Mouse (Mus musculus): ENCODE results near the gene Fgd3. TPM values are rescaled to one million over a fixed set of nuclear protein-coding genes. Genes with fewer than 3 reads are reported as not detected.
A peak's percentile ranks its signal among the peaks of the same experiment; 100 is the strongest.

The Fgd3 gene
- total and polyA plus RNA-seq, 3 experiments, result 8.7 to 16.1 (median 14.5) TPM

DNA sequence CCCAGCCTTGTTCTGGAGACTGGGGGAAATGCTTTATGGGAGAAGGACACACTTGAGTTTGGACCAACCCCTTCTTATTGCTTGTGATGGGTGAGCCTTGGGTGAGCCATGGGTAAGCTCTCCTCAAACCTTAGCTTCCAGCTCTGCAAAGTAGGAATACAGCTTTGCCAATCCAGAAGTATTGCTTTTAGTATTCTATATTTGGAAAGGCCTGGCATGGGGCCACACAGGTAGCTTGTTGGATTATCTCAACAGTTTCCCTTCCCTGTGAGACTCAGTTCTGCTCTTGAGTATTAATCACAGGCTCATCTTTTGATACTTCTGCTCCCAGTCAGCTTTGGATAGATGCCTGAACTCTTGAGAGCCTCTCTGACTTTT lies 22.6 kb upstream of the Fgd3 start:
- peaks cover 18% of the 10 kb centered on the region; the same call in 1 of the 2 replicates for H3K79me2 ChIP-seq (replicated peaks; ENCODE audit: control insufficient read depth, extremely low read depth, insufficient read depth, poor library complexity, severe bottlenecking)
- H3K4me3 ChIP-seq (replicated peaks in 1 of 3; ENCODE audit: low read depth in 2 of 3, low read length in 2 of 3, poor library complexity in 1 of 3), result no peak overlapping the region
- H3K27ac ChIP-seq (ENCODE audit: insufficient read depth, low read depth), result no peak overlapping the region
- H3K9ac ChIP-seq (ENCODE audit: insufficient read depth, low read depth), result peak overlapping the region; percentile 79; the same call in 1 of the 2 replicates
- no peaks in the 10 kb centered on the region for H3K27me3 ChIP-seq (replicated peaks)
- DNase-seq (ENCODE audit: extremely low read depth), result no peak
- TF ChIP-seq SIN3A (IDR thresholded peaks at IDR 0.05; ENCODE audit: low read length), result no peak
- TF ChIP-seq CHD1 (IDR thresholded peaks at IDR 0.05; ENCODE audit: low read depth, low read length), result no peak
- TF ChIP-seq USF1 (IDR thresholded peaks at IDR 0.05; ENCODE audit: low read depth, low read length), result no peak
- no peak for TF ChIP-seq SMC3 (IDR thresholded peaks at IDR 0.05; ENCODE audit: low read depth, low read length)
- TF ChIP-seq TBP (conservative IDR thresholded peaks at IDR 0.05; ENCODE audit: low read depth, low read length), result no peak
- no peak for TF ChIP-seq CTCF (conservative IDR thresholded peaks at IDR 0.05 in 1 of 2, IDR thresholded peaks at IDR 0.05 in 1 of 2; ENCODE audit: low read depth in 2 of 2, low read length in 2 of 2)
- no peak for TF ChIP-seq MAFK (IDR thresholded peaks at IDR 0.05; ENCODE audit: insufficient replicate concordance, low read length)
- TF ChIP-seq MYC (IDR thresholded peaks at IDR 0.05; ENCODE audit: low read depth, low read length), result no peak
- no peak for TF ChIP-seq TCF12 (IDR thresholded peaks at IDR 0.05; ENCODE audit: low read depth, low read length)
- no peak for TF ChIP-seq JUN (IDR thresholded peaks at IDR 0.05; ENCODE audit: insufficient read depth, low read depth, low read length)
- no peak for TF ChIP-seq USF2 (conservative IDR thresholded peaks at IDR 0.05; ENCODE audit: low read depth, low read length)
- no peak for TF ChIP-seq MXI1 (IDR thresholded peaks at IDR 0.05; ENCODE audit: low read depth, low read length)
- H3K4me1 ChIP-seq (ENCODE audit: control insufficient read depth in 1 of 2, insufficient read depth in 2 of 2), result peaks cover 10 to 66% of the 10 kb centered on the region in 2 experiments
- dilution Hi-C loops (cut with MboI; ENCODE audit: extremely low pct_ligation_motif_present, extremely low pct_unique_long_range_greater_than_20kb, low sequenced_read_pairs), result no loop called here
- peak overlapping the region; percentile 52; the same call in 1 of the 2 replicates for H3K4me2 ChIP-seq (ENCODE audit: insufficient read depth, low read depth, poor library complexity, severe bottlenecking)
- peaks cover 0 to 19% of the 10 kb centered on the region in 2 experiments for H3K36me3 ChIP-seq (replicated peaks in 1 of 2; ENCODE audit: control insufficient read depth in 1 of 2, insufficient read depth in 1 of 2, low read length in 1 of 2)
- no peaks in the 10 kb centered on the region for H3K9me3 ChIP-seq (replicated peaks; ENCODE audit: low read length)
- in situ Hi-C loops (cut with MboI; ENCODE audit: low pct_ligation_motif_present, low pct_unique_long_range_greater_than_20kb, low sequenced_read_pairs), result no loop called here

DNA sequence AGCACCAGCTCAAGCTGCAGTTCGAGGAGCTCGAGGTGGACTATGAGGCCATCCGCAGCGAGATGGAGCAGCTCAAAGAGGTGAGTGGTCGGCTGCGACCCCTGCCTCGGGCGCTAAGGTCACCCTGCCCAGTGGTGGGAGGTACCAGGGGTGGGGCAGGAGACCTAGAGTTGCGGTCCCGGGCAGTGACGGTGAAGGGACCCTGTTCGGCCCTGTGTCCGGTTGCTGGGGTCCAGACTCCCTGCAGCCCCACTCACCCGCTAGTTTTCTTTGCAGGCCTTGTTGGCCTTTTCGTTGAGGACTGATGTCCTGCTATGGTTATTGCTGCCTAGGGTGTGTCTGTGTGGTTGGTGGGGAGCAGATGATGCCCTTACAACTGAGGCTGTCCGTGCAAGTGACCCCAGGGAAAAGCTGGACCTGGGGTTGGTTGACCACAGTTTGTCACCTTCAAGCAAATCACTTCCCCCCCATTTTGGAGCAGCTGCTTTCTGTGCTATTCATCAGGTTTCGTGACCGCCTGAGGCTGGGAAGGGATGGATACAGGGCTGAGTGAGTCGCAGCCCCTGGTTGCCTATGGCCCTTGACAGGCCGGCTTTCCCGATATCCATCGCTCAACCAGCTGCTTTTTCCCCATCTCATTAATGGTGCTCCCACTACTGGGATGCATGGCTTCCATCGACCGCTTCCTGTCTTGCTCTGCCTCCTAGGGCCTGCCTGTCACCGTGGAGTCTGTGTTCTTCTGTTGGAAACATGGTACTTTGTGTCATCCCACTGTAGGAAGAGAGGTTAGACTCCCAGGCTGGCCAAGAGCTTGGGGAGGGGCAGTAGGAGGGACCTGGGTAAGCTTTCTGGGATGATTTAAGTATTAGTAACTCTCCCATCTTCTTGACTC lies 22.0 kb upstream of the Fgd3 start:
- in situ Hi-C loops (cut with MboI; ENCODE audit: low pct_ligation_motif_present, low pct_unique_long_range_greater_than_20kb, low sequenced_read_pairs) (no loop called here), dilution Hi-C loops (cut with MboI; ENCODE audit: extremely low pct_ligation_motif_present, extremely low pct_unique_long_range_greater_than_20kb, low sequenced_read_pairs) (no loop called here)
- Histone ChIP-seq H3K4me3 (replicated peaks in 1 of 3; ENCODE audit: low read depth in 2 of 3, low read length in 2 of 3, poor library complexity in 1 of 3) (peak overlapping the region; percentile 85 to 100 (median 95)), H3K4me2 (ENCODE audit: insufficient read depth, low read depth, poor library complexity, severe bottlenecking) (peak overlapping the region; percentile 52), H3K9me3 (replicated peaks; ENCODE audit: low read length) (no peaks in the 10 kb centered on the region), H3K27ac (ENCODE audit: insufficient read depth, low read depth) (no peak overlapping the region), H3K27me3 (replicated peaks) (no peaks in the 10 kb centered on the region), H3K79me2 (replicated peaks; ENCODE audit: control insufficient read depth, extremely low read depth, insufficient read depth, poor library complexity, severe bottlenecking) (peaks cover 18% of the 10 kb centered on the region; the same call in 1 of the 2 replicates), H3K4me1 (ENCODE audit: control insufficient read depth in 1 of 2, insufficient read depth in 2 of 2) (peaks cover 10 to 60% of the 10 kb centered on the region in 2 experiments), H3K36me3 (replicated peaks in 1 of 2; ENCODE audit: control insufficient read depth in 1 of 2, insufficient read depth in 1 of 2, low read length in 1 of 2) (peaks cover 0 to 15% of the 10 kb centered on the region in 2 experiments), H3K9ac (ENCODE audit: insufficient read depth, low read depth) (peak overlapping the region; percentile 79)
- TF ChIP-seq HCFC1 (IDR thresholded peaks at IDR 0.05; ENCODE audit: low read depth, low read length) (no peak), E2F4 (IDR thresholded peaks at IDR 0.05; ENCODE audit: insufficient replicate concordance, low read depth, low read length) (no peak), CTCF (conservative IDR thresholded peaks at IDR 0.05 in 1 of 2, IDR thresholded peaks at IDR 0.05 in 1 of 2; ENCODE audit: low read depth in 2 of 2, low read length in 2 of 2) (no peak), ZMIZ1 (IDR thresholded peaks at IDR 0.05; ENCODE audit: low read depth, low read length) (no peak), NELFE (IDR thresholded peaks at IDR 0.05; ENCODE audit: low read depth, low read length) (no peak), MEF2A (IDR thresholded peaks at IDR 0.05; ENCODE audit: borderline replicate concordance, low read depth, low read length) (no peak), CHD1 (IDR thresholded peaks at IDR 0.05; ENCODE audit: low read depth, low read length) (no peak), UBTF (IDR thresholded peaks at IDR 0.05; ENCODE audit: low read depth, low read length) (no peak), TCF12 (IDR thresholded peaks at IDR 0.05; ENCODE audit: low read depth, low read length) (no peak), IRF4 (IDR thresholded peaks at IDR 0.05; ENCODE audit: low read depth, low read length) (no peak), POLR2A (IDR thresholded peaks at IDR 0.05; ENCODE audit: low read depth, low read length) (no peak), ELF1 (IDR thresholded peaks at IDR 0.05; ENCODE audit: low read depth, low read length) (no peak), USF2 (conservative IDR thresholded peaks at IDR 0.05; ENCODE audit: low read depth, low read length) (no peak), KAT2A (IDR thresholded peaks at IDR 0.05; ENCODE audit: insufficient replicate concordance, low read length) (no peak), RCOR1 (conservative IDR thresholded peaks at IDR 0.05; ENCODE audit: low read depth, low read length) (no peak), BHLHE40 (IDR thresholded peaks at IDR 0.05; ENCODE audit: low read depth, low read length) (no peak), JUND (conservative IDR thresholded peaks at IDR 0.05; ENCODE audit: low read depth, low read length) (no peak), NRF1 (IDR thresholded peaks at IDR 0.05; ENCODE audit: low read depth, low read length) (no peak), ZNF384 (IDR thresholded peaks at IDR 0.05; ENCODE audit: low read depth, low read length) (no peak), POLR2AphosphoS2 (IDR thresholded peaks at IDR 0.05; ENCODE audit: low read depth, low read length) (no peak)
- DNase-seq (ENCODE audit: extremely low read depth), result no peak
